Mouse (Mus musculus) CD8-positive naive resting alpha-beta T cell, adult 2 months (primary cell): Measurements from ENCODE around the gene Homer1.

Experiments used
- DNase-seq, 2 experiments: peaks; one replicate each; pipeline ENCODE4 v3.0.0; 2022; ENCODE audit warnings: low read depth in 2 of 2, low spot score in 2 of 2

The Homer1 gene

DNA sequence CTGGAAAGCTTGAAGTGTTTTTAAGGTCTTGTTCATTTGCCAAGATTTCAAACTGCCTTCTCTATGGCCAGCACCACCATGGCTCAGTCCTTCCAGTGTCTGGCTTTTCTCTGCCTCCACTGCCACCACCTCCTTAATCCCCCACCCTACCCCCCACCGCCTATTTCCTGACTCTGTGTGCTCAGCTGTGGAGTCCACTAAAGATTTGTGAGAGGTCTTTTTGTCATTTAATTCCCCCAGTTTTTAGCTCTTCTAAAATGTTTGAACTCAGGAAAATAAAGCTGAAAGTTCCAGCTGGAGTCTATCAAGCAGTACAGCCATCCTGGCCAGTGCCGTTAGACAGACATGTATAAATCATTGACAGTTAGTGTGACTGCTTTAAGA is 89.8 kb downstream of the Homer1 start:
- no peak for DNase-seq

DNA sequence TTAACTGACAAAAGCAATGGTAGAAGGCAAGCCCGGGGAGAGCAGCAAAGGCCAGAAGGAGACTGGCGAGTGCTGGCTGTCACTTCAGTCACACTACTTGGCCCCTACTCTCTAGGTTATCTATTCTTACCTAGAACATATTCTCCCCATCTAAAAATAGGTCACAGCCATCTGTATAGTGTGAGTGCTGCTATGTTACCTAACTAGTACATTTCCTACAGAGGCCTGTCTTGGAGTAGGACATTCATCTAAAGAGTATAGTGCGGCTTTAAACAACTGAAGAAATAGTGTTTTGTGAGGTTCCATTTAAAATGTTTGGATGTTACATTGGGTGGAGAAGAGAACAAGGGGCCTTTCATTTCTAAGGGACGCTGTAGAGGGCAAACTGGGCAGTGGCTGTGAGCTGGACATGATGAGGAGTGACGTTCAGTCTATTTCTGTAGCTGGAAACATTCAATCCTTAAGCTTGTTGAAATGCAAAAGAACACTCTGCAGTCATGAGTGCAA is 100.3 kb downstream of the Homer1 start:
- no peak for DNase-seq

DNA sequence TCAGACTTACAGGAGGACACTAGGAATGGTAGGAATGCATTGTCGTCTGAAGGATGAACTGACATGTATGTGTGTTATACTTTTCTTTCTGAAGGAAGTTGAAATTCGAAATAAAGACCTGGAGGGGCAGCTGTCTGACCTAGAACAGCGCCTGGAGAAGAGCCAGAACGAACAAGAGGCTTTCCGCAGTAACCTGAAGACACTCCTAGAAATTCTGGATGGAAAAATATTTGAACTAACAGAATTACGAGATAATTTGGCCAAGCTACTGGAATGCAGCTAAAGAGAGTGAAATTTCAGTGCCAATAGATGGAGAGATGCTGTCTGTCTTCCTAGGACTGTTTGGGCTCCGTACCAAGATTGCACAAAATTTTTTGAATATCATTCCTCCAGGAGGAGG is 102.5 kb downstream of the Homer1 start:
- DNase-seq = no peak

DNA sequence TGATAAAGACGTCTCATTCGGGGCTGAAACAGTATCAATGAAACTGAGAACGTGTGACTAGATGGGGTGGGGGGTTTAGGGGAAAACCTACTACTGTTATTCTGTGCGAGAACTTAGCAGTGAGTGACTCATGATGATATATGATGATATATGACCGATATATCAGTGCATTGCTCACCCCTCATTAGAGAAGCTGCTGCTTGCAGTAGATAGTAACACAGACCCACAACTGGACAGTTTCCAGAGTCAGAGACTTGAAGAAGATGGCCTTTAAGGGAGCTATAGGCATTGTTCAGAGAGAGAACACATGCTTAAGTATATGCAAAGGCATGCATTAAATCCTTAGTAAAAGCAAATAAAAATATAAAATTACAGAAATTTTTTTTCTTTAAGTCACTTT is 107.4 kb downstream of the Homer1 start:
- no peak for DNase-seq

DNA sequence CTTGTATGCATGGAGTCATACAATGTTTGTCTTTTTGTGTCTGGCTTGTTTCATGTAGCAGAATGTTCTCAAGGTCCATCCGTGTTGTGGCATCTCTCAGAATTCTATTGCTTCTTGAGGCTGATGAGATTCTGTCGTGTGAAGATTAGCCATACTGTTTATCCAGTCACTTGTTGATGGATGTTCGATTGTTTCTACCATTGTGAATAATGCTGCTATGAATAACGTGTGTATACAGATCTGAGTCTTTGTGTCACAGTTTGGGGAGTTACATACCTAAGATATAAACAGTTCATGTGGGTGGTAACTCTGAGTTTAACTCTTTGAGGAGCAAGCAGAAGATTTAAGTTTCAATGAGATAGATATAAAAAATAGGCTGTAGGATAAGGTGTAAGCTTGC is 110.9 kb downstream of the Homer1 start:
- DNase-seq = no peak

DNA sequence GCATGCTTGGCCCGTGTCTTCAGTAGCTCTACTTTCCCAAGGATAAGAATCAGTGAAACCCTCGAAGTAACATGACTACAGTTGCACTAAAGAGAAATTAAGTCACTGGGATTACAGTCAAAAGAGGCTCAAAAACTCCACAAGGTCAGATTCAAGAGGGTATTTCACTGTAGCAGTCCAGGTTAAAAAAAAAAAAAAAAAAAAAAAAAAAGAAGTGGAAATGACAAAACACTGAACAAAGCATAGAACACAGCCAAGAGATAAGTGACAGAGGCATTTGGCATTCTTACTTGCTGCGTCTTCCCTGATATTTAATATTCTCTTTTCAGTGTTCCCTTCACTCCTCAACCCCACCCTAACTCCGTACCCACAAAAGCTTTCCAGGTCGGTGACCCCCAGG is 115.6 kb downstream of the Homer1 start:
- DNase-seq = no peak

DNA sequence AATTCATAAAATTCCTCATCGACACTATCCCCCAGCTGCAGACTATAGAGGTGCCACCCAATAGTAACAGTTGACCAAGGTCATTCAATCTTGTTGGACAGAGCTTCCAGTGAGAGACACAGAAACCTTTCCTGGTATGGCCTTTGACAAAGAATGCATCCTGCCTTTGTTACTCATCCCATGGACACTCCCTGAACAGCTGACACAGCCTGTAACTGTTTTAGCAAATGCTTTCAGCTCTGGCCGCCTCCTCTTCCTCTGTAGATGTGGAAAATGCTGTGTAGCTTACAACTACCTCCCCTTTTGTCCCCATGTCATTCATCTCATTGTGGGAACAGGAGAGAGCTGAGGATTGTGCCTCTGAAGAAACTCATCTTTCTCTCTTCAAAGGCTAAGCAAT is 118.9 kb downstream of the Homer1 start:
- no peak for DNase-seq

DNA sequence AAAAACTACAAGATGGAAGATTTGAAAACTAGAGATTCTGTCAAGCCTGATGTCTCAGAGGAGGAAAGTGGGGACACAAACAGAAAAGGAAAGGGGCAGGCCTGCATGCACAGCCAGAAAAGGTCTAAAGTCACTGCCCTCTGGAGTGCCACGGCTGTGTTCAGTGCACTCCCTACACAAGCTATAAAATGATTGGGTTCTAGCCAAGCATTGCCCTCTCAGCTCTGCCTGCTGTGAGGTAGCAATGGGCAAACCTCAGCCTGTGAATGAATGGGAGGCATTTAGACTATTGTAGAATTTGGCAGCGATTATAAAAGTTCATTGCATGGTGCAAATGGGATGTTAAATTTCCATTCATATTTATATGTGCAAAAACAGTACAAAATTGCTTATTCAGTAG is 120.3 kb downstream of the Homer1 start:
- DNase-seq = no peak

DNA sequence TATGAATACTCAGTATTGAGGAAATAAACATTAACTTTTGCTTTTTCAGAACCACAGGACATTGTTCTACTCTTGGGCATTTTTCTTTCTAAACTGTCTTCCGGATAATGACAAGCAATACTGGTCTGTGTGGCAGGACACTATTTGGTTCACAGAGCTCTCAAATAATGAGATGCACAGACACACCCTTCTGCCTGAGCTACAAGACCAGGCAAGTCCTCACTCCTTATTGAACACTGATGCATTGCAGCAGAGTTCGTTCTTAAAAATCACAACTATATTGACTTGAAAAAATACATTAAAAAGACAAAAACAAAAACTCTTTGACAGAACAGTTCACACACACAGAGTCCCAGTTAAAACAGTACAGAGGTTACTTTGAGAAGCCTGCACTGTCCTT is 123.8 kb downstream of the Homer1 start:
- no peak for DNase-seq

DNA sequence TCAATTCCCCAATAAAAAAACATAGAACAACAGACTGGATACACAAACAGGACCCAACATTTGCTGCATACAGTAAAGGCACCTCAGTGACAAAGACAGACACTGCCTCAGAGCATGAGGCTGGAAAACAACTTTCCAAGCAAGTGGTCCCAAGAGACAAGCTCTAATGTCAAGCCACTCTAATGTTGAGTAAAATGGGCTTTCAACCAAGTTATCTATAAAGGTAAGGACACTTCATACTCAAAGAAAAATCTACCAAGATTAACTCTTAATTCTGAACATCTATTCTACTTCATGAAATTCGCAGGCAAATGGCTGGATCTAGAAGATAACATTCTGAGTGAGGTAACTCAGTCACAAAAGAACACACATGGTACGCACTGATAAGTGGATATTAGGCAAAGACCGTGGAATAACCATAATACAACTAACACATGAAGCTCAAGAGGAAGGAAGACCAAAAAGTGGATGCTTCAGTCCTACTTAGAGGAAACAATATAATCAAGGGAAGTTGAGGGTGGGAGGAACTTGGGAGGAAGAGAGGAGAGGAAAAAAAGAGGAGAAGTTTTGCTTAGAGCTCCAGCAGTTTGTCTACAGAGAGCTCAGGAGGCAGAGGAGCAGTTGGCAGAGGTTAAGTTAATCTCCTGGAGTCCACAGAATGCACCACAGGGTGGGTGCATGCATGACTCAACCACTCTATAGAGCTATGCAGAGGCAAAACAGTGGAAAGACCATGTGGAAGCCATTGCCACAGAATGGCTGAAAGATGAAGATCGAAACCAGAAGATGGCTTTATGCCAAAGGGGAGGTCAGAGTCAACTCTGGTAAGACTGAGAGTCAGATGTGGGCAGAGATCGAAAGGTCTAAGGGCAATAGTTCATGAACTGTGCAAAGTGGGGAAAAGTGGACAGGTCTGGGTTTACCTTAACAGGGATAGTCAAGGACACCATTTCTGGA is 128.8 kb downstream of the Homer1 start:
- DNase-seq = no peak

DNA sequence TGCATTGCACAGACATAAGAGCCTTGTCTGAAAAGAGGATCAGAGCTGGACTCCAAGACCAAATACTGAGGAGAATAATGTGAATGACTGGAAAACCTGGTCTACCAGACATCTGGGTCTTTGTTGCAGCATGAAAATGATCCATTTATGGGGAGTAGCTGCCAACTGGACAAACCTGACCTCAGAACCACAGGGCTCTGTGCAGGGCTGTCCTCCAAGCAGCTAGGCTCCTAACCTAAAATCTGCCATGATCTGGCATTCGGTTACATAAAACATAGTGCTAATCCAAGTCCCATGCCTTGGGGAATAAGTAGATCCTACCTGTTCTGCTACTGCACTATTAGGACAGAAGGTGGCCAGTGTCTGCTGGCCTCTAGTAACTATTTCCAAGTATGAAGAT is 129.8 kb downstream of the Homer1 start:
- no peak for DNase-seq

DNA sequence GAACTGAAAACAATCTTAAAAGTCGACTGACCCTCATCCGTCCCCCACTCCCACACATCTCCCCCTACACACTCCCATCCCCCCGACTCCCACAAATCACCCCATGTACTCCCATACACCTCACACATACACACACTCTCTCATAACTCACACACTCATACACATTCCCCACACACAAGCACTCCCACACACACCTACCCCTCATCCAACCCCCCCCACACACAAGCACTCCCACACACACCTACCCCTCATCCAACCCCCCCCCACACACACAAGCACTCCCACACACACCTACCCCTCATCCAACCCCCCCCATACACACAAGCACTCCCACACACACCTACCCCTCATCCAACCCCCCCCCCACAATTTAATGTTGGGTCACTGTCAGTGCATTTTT is 140.7 kb downstream of the Homer1 start:
- no peak for DNase-seq

DNA sequence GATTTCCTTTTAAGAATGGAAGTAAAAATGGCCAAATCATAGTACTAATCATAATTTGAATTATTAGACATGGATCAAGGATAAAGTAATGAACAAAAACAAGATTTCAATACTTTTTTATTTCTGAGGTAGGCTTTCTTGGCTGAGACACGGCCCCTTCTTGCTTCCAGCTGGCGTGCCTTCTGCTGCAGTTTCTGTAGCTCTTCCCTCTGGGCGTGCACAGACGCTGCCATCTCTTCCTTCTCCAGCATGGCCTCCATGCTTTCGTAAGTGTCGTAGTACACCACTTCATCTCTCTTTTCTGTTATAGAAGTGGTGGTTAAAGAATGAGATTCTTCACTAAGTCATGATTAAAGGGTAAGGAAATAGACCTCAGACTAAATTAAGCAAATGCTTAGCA is 153.8 kb downstream of the Homer1 start:
- no peak for DNase-seq
